Mouse (Mus musculus) forebrain, embryonic 15.5 days (tissue): ENCODE data around the gene Gli2. TPM values are rescaled to one million over a fixed set of nuclear protein-coding genes. Genes with fewer than 3 reads are reported as not detected.

Source experiments
- ATAC-seq: fragments of 200-750 bp; cut with Nextera tagmentation; replicated peaks from 2 replicates; pipeline ENCODE4 v1.8.0; 2017; ENCODE audit warnings: mild to moderate bottlenecking, moderate TSS enrichment, moderate library complexity
- H3K27ac ChIP-seq: fragments of 300-500 bp; sonication (generic); replicated peaks from 2 replicates; pipeline ENCODE4 v1.5.1; 2015; ENCODE audit warnings: mild to moderate bottlenecking, inconsistent platforms
- H3K27me3 ChIP-seq: fragments of 300-500 bp; sonication (generic); 2 replicates; pipeline ENCODE4 v1.6.1; 2015; ENCODE audit warnings: inconsistent platforms
- H3K36me3 ChIP-seq: fragments of 300-500 bp; sonication (generic); 2 replicates; pipeline ENCODE4 v1.6.1; 2015; ENCODE audit warnings: mild to moderate bottlenecking, inconsistent platforms
- H3K4me1 ChIP-seq: fragments of 300-500 bp; sonication (generic); 2 replicates; pipeline ENCODE4 v1.6.1; 2015; ENCODE audit warnings: inconsistent platforms
- H3K4me2 ChIP-seq: fragments of 300-500 bp; sonication (generic); replicated peaks from 2 replicates; pipeline ENCODE4 v1.6.1; 2015; ENCODE audit warnings: mild to moderate bottlenecking, inconsistent platforms
- H3K4me3 ChIP-seq: fragments of 300-500 bp; sonication (generic); 2 replicates; pipeline ENCODE4 v1.5.1; 2015; ENCODE audit warnings: mild to moderate bottlenecking, inconsistent platforms
- H3K9ac ChIP-seq: fragments of 300-500 bp; sonication (generic); replicated peaks from 2 replicates; pipeline ENCODE4 v1.6.1; 2015; ENCODE audit warnings: mild to moderate bottlenecking, inconsistent platforms
- H3K9me3 ChIP-seq: fragments of 300-500 bp; sonication (generic); 2 replicates; pipeline ENCODE4 v1.6.1; 2016; ENCODE audit warnings: inconsistent platforms
- WGBS: fragments of 180-500 bp; shearing (Covaris S2); methylation state at CpG from one replicate; pipeline ENCODE4 v1.1.7; 2015; ENCODE audit warnings: mixed read lengths; 5-methylcytosine and 5-hydroxymethylcytosine counted together
- polyA plus RNA-seq: library from polyadenylated mRNA; unstranded; fragments of >200 nt; fragmentation: Nextera tagmentation; extraction: Ambion mirVana; gene quantifications from 2 replicates; pipeline ENCODE4 v1.2.1, GENCODE M21; 2015

Gli2 gene
- polyA plus RNA-seq, 1 experiment from 2014 or later, result 4.0 TPM

GRCm38 (mm10) chr1:118922189-118922588 lies 131.2 kb downstream of the Gli2 start:
- Histone ChIP-seq H3K4me2 (no peak overlapping the region), H3K9me3 (no peaks in the 10 kb centered on the region), H3K27ac (no peak overlapping the region), H3K36me3 (no peaks in the 10 kb centered on the region), H3K9ac (no peak overlapping the region), H3K4me3 (no peak overlapping the region), H3K27me3 (no peaks in the 10 kb centered on the region), H3K4me1 (peaks cover 14% of the 10 kb centered on the region; the same call in 1 of the 2 replicates)
- ATAC-seq, result no peak
- WGBS, result 56% methylated on average over 6 of the region's 6 CpGs

- Histone ChIP-seq H3K36me3 (no peaks in the 10 kb centered on the region), H3K9ac (no peak overlapping the region), H3K4me2 (no peak overlapping the region), H3K9me3 (no peaks in the 10 kb centered on the region), H3K4me3 (no peak overlapping the region), H3K4me1 (peaks cover 44% of the 10 kb centered on the region), H3K27ac (no peak overlapping the region), H3K27me3 (no peaks in the 10 kb centered on the region)
- no peak for ATAC-seq
- 81% methylated on average over 7 of the region's 7 CpGs for WGBS
Observed at GRCm38 (mm10) chr1:118917520-118918220, 135.7 kb downstream of the Gli2 start.

GRCm38 (mm10) chr1:118916477-118917075 lies 136.8 kb downstream of the Gli2 start:
- WGBS, result 15% methylated on average over 12 of the region's 12 CpGs
- peak overlapping the region; percentile 64 for H3K27ac ChIP-seq
- peak; percentile 41 for ATAC-seq

DNA sequence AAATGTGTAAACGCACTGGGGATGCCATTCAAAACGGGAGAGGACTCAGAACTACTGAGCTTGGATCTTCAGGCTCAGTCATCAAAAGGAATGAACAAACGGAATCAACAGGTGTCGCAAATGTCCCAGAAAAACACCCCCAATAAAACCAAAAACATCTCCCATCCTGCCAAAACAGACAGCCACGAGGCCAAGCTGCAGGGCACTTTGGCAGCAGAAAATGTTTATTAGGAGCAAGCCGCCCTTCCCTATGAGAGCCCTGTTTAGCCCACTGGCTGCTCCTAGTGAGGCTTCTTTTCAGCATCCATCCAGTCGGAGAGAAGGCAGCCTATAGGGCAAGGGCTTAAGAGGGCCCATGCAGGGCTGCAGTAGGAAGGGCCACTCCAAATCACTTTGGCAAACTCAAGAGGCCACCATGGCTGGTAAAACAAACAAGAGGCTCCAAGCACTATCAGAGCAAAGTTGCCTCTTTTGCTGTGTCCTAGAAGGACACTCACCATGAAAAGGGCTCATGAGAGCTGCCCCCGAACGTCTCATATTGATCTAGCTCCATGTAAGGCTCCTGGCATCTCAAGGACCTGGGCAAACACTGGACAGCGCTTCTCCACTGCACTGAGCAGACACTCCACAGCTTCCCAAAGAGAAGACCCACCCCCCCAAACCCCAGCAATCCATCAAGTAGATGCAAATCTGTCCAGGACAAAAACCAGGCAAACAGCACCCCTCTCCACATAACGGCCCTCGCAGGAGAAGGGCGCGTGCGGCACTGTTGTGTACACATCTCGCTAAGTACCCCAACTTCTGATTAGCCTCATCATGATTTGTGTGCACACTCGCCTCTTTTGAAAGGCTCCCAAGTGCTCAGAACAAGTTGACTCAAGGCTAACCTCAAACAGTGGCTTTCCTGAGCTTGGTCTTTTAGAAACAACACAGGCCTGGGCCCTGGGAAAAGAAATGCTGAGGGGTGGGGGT lies 139.7 kb downstream of the Gli2 start:
- Histone ChIP-seq H3K9ac (no peak overlapping the region), H3K4me2 (peak overlapping the region; percentile 18), H3K36me3 (no peaks in the 10 kb centered on the region), H3K27ac (peak overlapping the region; percentile 84), H3K4me1 (peaks cover 74% of the 10 kb centered on the region), H3K4me3 (0 out of 2 replicates have a peak overlapping the region, but pooled peaks have one; percentile 12), H3K27me3 (no peaks in the 10 kb centered on the region), H3K9me3 (no peaks in the 10 kb centered on the region)
- no peak for ATAC-seq
- 15% methylated on average over 17 of the region's 17 CpGs for WGBS

More at GRCm38 (mm10) chr1:118916477-118917075, 136.8 kb downstream of the Gli2 start:
- Histone ChIP-seq H3K9me3 (no peaks in the 10 kb centered on the region), H3K4me1 (peaks cover 47% of the 10 kb centered on the region), H3K4me3 (no peak overlapping the region), H3K27me3 (no peaks in the 10 kb centered on the region), H3K9ac (no peak overlapping the region), H3K36me3 (no peaks in the 10 kb centered on the region), H3K4me2 (no peak overlapping the region)

DNA sequence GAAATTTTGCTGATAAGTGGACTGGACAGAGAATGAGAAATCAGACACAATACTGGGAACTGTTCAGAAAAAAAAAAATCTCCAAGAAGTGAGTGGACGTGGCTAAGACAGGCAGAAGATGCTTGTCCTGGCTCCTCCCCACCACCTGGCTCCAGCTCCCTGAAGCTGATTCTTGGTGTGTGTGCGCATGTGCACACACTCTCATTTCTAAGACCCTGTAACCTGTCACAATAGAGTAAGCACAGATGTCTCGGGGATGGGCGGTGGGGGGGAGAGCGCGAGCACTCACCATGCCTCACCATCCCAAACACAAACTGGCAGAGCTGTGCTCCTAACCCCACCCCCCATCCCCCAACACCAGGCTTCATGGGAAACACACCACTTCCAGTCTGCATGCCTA lies 140.5 kb downstream of the Gli2 start:
- Histone ChIP-seq H3K36me3 (no peaks in the 10 kb centered on the region), H3K9me3 (no peaks in the 10 kb centered on the region), H3K4me3 (0 out of 2 replicates have a peak overlapping the region, but pooled peaks have one; percentile 12), H3K9ac (no peak overlapping the region), H3K4me2 (peak overlapping the region; percentile 18), H3K27me3 (no peaks in the 10 kb centered on the region), H3K4me1 (peaks cover 74% of the 10 kb centered on the region), H3K27ac (peak overlapping the region; percentile 84)
- WGBS, result 4% methylated on average over 6 of the region's 6 CpGs
- ATAC-seq, result peak; percentile 52

- no peaks in the 10 kb centered on the region for H3K27me3 ChIP-seq
- H3K4me2 ChIP-seq, result no peak overlapping the region
- H3K9ac ChIP-seq, result no peak overlapping the region
- H3K9me3 ChIP-seq, result no peaks in the 10 kb centered on the region
- 6% methylated on average over 3 of the region's 3 CpGs for WGBS
- no peak overlapping the region for H3K4me3 ChIP-seq
- H3K36me3 ChIP-seq, result no peaks in the 10 kb centered on the region
- H3K4me1 ChIP-seq, result peaks cover 67% of the 10 kb centered on the region
- peak overlapping the region; percentile 84 for H3K27ac ChIP-seq
- ATAC-seq, result peak; percentile 12; the same call in 1 of the 2 replicates
Observed at GRCm38 (mm10) chr1:118911427-118911727, 142.0 kb downstream of the Gli2 start.

GRCm38 (mm10) chr1:118910693-118911426 lies 142.6 kb downstream of the Gli2 start:
- Histone ChIP-seq H3K27me3 (no peaks in the 10 kb centered on the region), H3K4me3 (no peak overlapping the region), H3K27ac (peak overlapping the region; percentile 84), H3K36me3 (no peaks in the 10 kb centered on the region), H3K4me1 (peaks cover 66% of the 10 kb centered on the region), H3K4me2 (no peak overlapping the region), H3K9me3 (no peaks in the 10 kb centered on the region), H3K9ac (no peak overlapping the region)
- WGBS, result 5% methylated on average over 13 of the region's 13 CpGs
- peak; percentile 67 for ATAC-seq

DNA sequence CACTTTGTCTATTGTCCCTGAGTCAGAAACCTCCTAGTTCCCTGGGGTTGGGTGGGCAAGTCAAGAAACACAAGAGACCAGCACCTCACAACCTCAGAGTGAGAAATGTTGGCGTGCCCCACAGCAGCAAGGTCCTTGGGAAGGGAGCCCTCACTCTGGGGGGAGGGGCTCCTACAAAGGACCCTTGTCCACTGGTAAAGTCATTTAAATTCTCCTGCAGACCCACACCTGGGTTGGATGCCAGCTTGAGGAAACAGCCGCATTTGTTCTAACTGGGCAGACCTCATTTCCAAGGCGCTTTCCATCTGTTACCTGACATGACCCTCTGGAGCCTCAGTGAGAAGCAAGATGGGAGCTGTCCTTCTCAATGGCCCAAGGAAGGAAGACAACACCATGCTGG lies 144.4 kb downstream of the Gli2 start:
- Histone ChIP-seq H3K4me3 (no peak overlapping the region), H3K27ac (no peak overlapping the region), H3K9me3 (no peaks in the 10 kb centered on the region), H3K9ac (no peak overlapping the region), H3K27me3 (no peaks in the 10 kb centered on the region), H3K4me1 (peaks cover 79% of the 10 kb centered on the region), H3K4me2 (no peak overlapping the region), H3K36me3 (no peaks in the 10 kb centered on the region)
- ATAC-seq, result no peak
- 73% methylated on average over 3 of the region's 3 CpGs for WGBS

DNA sequence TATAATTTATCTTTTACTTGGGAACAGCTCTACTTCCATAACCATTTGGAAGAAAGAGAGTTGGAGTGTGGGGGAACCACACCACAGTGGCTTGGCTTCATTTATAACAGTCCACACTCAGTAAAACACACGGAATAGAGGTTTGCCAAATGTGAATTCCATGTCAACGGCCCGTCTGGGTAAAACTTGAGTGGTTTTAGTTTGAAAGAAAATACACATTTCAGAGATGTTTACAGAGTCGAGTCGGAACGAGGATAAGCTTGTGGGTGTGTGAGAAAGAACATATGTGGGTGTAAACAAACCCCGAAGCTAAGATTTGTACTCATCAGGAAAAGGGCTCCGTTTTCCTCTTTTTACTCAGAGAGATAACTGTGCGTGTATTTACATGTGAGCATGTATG lies 145.8 kb downstream of the Gli2 start:
- Histone ChIP-seq H3K27ac (no peak overlapping the region), H3K4me1 (peaks cover 68% of the 10 kb centered on the region), H3K4me2 (no peak overlapping the region), H3K9ac (no peak overlapping the region), H3K4me3 (no peak overlapping the region), H3K9me3 (no peaks in the 10 kb centered on the region), H3K27me3 (no peaks in the 10 kb centered on the region), H3K36me3 (no peaks in the 10 kb centered on the region)
- ATAC-seq, result no peak
- WGBS, result 73% methylated on average over 9 of the region's 9 CpGs

GRCm38 (mm10) chr1:118905319-118905718 lies 148.1 kb downstream of the Gli2 start:
- no peak overlapping the region for H3K9ac ChIP-seq
- WGBS, result 42% methylated on average over 5 of the region's 5 CpGs
- no peaks in the 10 kb centered on the region for H3K9me3 ChIP-seq
- peaks cover 54% of the 10 kb centered on the region for H3K4me1 ChIP-seq
- no peak overlapping the region for H3K4me3 ChIP-seq
- ATAC-seq, result no peak
- H3K36me3 ChIP-seq, result no peaks in the 10 kb centered on the region
- no peak overlapping the region for H3K4me2 ChIP-seq
- H3K27me3 ChIP-seq, result no peaks in the 10 kb centered on the region
- no peak overlapping the region for H3K27ac ChIP-seq

GRCm38 (mm10) chr1:118904909-118905308 lies 148.5 kb downstream of the Gli2 start:
- Histone ChIP-seq H3K4me1 (peaks cover 50% of the 10 kb centered on the region), H3K4me2 (no peak overlapping the region), H3K9me3 (no peaks in the 10 kb centered on the region), H3K9ac (no peak overlapping the region), H3K27ac (no peak overlapping the region), H3K4me3 (no peak overlapping the region), H3K36me3 (no peaks in the 10 kb centered on the region), H3K27me3 (no peaks in the 10 kb centered on the region)
- WGBS, result 44% methylated on average over 9 of the region's 9 CpGs
- ATAC-seq, result no peak
